Mouse (Mus musculus) stomach, embryonic 15.5 days (tissue): ENCODE results near the gene Akap13. TPM values are rescaled to one million over a fixed set of nuclear protein-coding genes. Genes with fewer than 3 reads are reported as not detected.

ENCODE experiments used
- ATAC-seq: fragments of 200-750 bp; cut with Nextera tagmentation; 2 replicates; pipeline ENCODE4 v1.8.0; 2017; ENCODE audit warnings: low read depth, moderate number of reproducible peaks, moderate TSS enrichment; ENCODE audit not compliant: insufficient read depth, low FRiP score
- H3K27ac ChIP-seq: fragments of 300-500 bp; sonication (generic); 2 replicates; pipeline ENCODE4 v1.5.1; 2015; ENCODE audit warnings: mild to moderate bottlenecking, inconsistent platforms
- H3K27me3 ChIP-seq: fragments of 300-500 bp; sonication (generic); replicated peaks from 2 replicates; pipeline ENCODE4 v1.6.1; 2015; ENCODE audit warnings: inconsistent platforms
- H3K36me3 ChIP-seq: fragments of 300-500 bp; sonication (generic); 2 replicates; pipeline ENCODE4 v1.6.1; 2015; ENCODE audit warnings: inconsistent platforms
- H3K4me1 ChIP-seq: fragments of 300-500 bp; sonication (generic); 2 replicates; pipeline ENCODE4 v1.6.1; 2015; ENCODE audit warnings: inconsistent platforms
- H3K4me2 ChIP-seq: fragments of 300-500 bp; sonication (generic); 2 replicates; pipeline ENCODE4 v1.6.1; 2015; ENCODE audit warnings: mild to moderate bottlenecking, inconsistent platforms
- H3K4me3 ChIP-seq: fragments of 300-500 bp; sonication (generic); replicated peaks from 2 replicates; pipeline ENCODE4 v1.5.1; 2015; ENCODE audit warnings: inconsistent platforms
- H3K9ac ChIP-seq: fragments of 300-500 bp; sonication (generic); 2 replicates; pipeline ENCODE4 v1.6.1; 2015; ENCODE audit warnings: inconsistent platforms
- H3K9me3 ChIP-seq: fragments of 300-500 bp; sonication (generic); 2 replicates; pipeline ENCODE4 v1.6.1; 2016; ENCODE audit warnings: inconsistent platforms
- WGBS: fragments of 180-500 bp; shearing (Covaris S2); methylation state at CpG from one replicate; pipeline ENCODE4 v1.1.7; 2015; 5-methylcytosine and 5-hydroxymethylcytosine counted together
- polyA plus RNA-seq: library from polyadenylated mRNA; unstranded; fragments of >200 nt; fragmentation: Nextera tagmentation; extraction: Ambion mirVana; gene quantifications from 2 replicates; pipeline ENCODE4 v1.2.1, GENCODE M21; 2015

Gene Akap13
- polyA plus RNA-seq, 1 experiment from 2014 or later: 38.6 TPM

DNA sequence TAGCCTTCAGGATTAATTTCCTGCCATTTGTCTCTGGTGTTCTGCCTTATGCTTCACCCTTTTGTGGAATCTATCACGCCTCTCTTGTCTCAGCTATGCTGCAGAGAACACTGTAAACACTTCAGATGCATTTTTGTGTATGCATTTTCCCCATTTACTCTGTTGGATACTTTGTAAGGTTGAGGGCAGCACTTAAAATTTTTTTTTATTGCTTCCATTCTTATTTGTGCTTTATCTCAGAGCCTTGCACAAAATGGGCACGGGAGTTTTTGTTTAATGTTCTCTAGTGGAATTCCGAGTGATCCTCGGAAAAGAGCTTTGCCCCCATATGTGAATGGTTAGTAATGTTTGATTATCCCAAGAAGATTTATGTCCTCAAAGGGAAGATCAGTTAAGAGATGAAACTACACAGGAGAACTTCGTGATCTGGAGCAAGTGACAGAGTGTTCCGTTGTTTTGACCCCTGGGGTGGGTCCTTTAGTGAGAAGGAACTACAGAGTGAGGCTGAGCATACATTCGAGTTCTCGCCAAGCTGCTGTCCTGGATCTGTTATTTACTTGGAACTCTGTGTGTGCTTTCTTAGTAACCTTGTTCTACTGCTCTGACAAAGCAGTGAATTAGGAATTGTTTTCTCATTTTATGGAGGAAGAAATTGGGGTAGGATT lies 97.8 kb downstream of the Akap13 start:
- Histone ChIP-seq H3K4me3 (no peak overlapping the region), H3K4me1 (peaks cover 30% of the 10 kb centered on the region), H3K9me3 (no peaks in the 10 kb centered on the region), H3K4me2 (no peak overlapping the region), H3K36me3 (0 out of 2 replicates have a peak, but pooled peaks cover under 1% of the 10 kb centered on the region), H3K27ac (peak overlapping the region; percentile 42; the same call in 1 of the 2 replicates), H3K27me3 (no peaks in the 10 kb centered on the region), H3K9ac (no peak overlapping the region)
- ATAC-seq: no peak
- 42% methylated on average over 8 of the region's 8 CpGs for WGBS

DNA sequence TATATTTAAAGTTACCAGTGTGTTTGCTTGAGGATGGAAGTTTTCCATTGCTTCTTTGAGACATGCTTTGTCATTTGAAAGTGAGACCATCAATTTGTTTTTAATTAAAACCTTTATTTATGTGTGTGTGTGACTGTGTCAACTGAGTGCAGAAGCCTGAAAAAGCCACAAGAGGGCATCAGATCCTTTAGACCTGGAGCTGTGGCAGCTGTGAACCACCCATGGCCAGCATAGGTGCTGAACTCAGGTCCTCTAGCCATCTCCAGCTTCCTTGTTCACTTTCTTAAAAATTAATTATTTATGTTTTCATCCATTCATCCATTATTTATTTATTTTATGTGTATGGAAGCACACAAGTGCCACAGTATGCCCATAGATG lies 98.3 kb downstream of the Akap13 start:
- Histone ChIP-seq H3K4me1 (peaks cover 36% of the 10 kb centered on the region), H3K27ac (peak overlapping the region; percentile 42; the same call in 1 of the 2 replicates)
- no peak for ATAC-seq

DNA sequence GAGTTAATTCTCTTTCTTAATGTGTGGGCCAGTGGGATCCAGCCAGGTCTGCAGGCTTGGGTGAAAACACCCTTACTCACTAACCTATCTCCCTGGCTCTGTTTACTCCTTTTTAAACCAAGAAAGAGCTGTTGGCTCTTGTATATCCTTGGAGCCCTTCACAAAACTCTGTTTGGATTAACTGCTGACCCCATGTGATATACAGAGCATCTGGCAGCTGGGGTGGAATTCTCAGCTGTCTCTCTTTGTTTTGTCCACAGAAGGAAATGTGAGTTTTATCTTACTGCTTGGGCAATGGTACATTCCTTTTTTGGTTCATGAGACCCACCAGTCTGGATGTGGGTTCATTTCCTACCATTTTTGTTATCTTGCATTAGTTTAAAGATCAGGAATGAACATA lies 98.7 kb downstream of the Akap13 start:
- Histone ChIP-seq H3K4me2 (no peak overlapping the region), H3K36me3 (no peaks in the 10 kb centered on the region), H3K27me3 (no peaks in the 10 kb centered on the region), H3K9me3 (no peaks in the 10 kb centered on the region), H3K4me3 (no peak overlapping the region), H3K4me1 (peaks cover 39% of the 10 kb centered on the region), H3K9ac (no peak overlapping the region), H3K27ac (peak overlapping the region; percentile 42; the same call in 1 of the 2 replicates)
- ATAC-seq: peak; percentile 43; the same call in 1 of the 2 replicates

More for the DNA sequence above, 98.3 kb downstream of the Akap13 start:
- H3K4me3 ChIP-seq: no peak overlapping the region
- H3K27me3 ChIP-seq: no peaks in the 10 kb centered on the region
- no peak overlapping the region for H3K4me2 ChIP-seq
- no peaks in the 10 kb centered on the region for H3K9me3 ChIP-seq
- no peak overlapping the region for H3K9ac ChIP-seq
- no peaks in the 10 kb centered on the region for H3K36me3 ChIP-seq

DNA sequence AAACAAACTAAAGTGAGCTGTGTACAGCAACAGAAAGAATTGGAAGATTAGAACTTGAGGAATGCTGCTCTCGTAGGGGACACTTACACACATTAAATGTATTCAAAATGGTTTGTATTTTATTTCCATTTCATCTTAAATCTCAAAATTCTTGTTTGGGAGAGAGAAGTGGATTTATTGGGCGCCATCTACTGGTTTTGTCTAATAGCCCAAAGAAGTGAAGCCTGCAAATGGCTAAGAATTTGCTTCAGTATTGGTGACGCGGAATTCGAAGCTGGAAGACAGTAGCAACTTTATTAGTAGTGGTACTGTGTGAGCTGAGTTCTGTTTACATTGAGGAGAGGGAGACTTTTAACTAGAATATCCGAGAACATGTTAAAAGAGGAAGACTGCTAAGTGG lies 100.6 kb downstream of the Akap13 start:
- no peak for ATAC-seq
- Histone ChIP-seq H3K27ac (no peak overlapping the region), H3K4me2 (no peak overlapping the region), H3K4me1 (peaks cover 40% of the 10 kb centered on the region), H3K36me3 (no peaks in the 10 kb centered on the region), H3K9me3 (no peaks in the 10 kb centered on the region), H3K4me3 (no peak overlapping the region), H3K9ac (no peak overlapping the region), H3K27me3 (no peaks in the 10 kb centered on the region)
- 42% methylated on average over 6 of the region's 6 CpGs for WGBS

DNA sequence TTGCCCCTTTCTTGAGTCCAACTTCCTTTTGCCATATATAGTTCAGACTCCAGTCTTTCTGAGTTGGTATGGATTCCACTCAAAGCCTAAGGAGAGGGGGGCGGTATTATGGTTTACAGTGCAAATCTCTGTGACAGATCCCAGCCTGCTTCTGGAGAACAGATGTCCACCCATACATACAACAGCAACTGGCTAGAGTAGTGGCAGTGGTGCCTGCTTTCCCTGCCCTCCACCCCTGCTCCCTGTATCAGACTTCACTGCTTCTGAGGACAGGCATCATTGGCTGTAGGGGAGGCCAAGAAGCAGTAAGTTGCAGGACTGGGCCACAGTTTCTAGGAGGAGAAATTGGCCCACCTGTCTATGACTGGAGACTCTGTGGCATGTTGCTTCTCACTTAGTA lies 102.9 kb downstream of the Akap13 start:
- no peak overlapping the region for H3K4me2 ChIP-seq
- 52% methylated on average over 1 of the region's 1 CpGs for WGBS
- no peak overlapping the region for H3K4me3 ChIP-seq
- peak overlapping the region; percentile 67 for H3K27ac ChIP-seq
- H3K36me3 ChIP-seq: no peaks in the 10 kb centered on the region
- no peak for ATAC-seq
- no peaks in the 10 kb centered on the region for H3K27me3 ChIP-seq
- no peaks in the 10 kb centered on the region for H3K9me3 ChIP-seq
- peaks cover 40% of the 10 kb centered on the region for H3K4me1 ChIP-seq
- H3K9ac ChIP-seq: no peak overlapping the region

DNA sequence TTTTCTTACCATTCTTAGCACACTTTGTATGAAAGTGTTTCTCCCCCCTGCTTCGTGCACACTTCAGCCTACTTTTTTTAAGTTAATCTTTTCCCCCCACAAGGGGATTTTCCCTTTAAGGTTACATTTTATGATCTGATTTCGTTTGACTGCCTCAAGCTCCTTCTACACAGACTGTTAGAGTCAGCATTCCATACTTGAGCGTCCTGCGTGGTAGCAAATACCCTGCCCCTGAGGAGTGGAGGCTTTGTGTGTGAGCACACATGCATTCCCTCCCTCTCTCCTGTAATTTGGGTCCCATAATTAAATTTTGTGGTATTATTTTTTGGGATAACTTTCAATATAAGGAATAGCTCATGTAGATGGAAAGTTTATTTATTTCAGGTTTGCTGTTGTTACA lies 103.8 kb downstream of the Akap13 start:
- Histone ChIP-seq H3K36me3 (no peaks in the 10 kb centered on the region), H3K4me1 (peaks cover 35% of the 10 kb centered on the region), H3K9ac (no peak overlapping the region), H3K27me3 (no peaks in the 10 kb centered on the region), H3K4me2 (no peak overlapping the region), H3K9me3 (no peaks in the 10 kb centered on the region), H3K4me3 (no peak overlapping the region), H3K27ac (peak overlapping the region; percentile 67; the same call in 1 of the 2 replicates)
- 32% methylated on average over 4 of the region's 4 CpGs for WGBS
- no peak for ATAC-seq

DNA sequence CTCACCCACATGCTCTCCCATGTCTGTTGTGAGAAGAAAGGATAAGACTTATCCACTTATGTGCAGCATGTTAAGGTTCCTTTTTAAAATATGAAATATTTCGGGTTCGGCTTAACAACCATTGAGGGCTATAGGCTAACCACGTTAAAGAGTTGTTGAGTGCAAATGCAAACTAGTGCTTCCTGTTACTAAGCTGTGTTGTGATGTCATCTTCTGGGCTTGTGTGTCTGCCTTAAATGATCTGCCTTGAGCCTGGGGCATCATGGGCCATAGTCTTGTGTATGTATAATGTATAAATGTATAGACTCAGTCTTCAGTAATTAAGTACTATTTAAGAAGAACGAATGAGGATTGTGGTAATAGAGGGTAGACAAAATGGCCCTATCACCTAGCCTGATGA lies 104.6 kb downstream of the Akap13 start:
- ATAC-seq: no peak
- no peak overlapping the region for H3K4me3 ChIP-seq
- 85% methylated on average over 4 of the region's 4 CpGs for WGBS
- no peak overlapping the region for H3K4me2 ChIP-seq
- H3K27me3 ChIP-seq: no peaks in the 10 kb centered on the region
- no peak overlapping the region for H3K27ac ChIP-seq
- H3K9ac ChIP-seq: no peak overlapping the region
- H3K9me3 ChIP-seq: no peaks in the 10 kb centered on the region
- H3K4me1 ChIP-seq: peaks cover 34% of the 10 kb centered on the region
- no peaks in the 10 kb centered on the region for H3K36me3 ChIP-seq

DNA sequence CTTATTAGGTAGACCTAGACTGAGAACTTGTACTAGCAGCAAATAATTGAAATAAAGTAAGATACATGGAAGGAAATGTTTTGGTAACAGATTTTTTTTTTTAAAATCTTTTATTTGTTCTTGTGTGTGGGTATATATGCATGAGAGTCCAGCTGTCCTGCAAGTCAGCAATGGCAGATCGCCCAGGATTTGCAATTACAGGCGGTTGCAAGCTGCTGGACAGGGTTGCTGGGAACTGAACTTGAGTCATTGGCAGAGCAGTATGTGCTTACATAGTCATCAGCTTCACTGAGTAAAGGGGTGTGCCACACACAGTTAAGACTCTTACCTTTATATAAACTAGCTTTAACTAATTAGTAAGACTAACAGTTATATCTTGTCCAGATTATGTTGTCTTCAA lies 105.2 kb downstream of the Akap13 start:
- Histone ChIP-seq H3K4me3 (no peak overlapping the region), H3K4me1 (peaks cover 29% of the 10 kb centered on the region), H3K4me2 (no peak overlapping the region), H3K27me3 (no peaks in the 10 kb centered on the region), H3K27ac (no peak overlapping the region), H3K9ac (no peak overlapping the region), H3K36me3 (no peaks in the 10 kb centered on the region), H3K9me3 (no peaks in the 10 kb centered on the region)
- ATAC-seq: no peak
- 89% methylated on average over 2 of the region's 2 CpGs for WGBS

DNA sequence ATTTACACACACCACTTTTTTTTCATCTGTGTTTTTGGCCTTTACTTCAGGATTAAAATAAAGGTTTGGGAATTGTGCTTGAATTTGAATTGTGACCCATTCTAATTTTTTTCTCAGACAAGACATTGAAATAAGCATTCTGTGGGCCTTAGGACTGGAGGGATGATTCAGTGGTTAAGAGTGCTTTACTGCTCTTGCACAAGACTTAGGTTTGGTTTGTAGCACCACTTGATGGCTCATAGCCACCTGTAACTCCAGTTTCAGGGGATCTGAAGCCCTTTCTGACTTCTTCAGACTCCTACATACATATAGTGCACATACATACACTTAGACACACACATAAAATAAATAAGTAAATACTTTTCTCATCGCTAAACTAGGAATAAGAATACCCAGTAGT lies 105.8 kb downstream of the Akap13 start:
- Histone ChIP-seq H3K27ac (no peak overlapping the region), H3K9ac (no peak overlapping the region), H3K4me2 (no peak overlapping the region), H3K36me3 (no peaks in the 10 kb centered on the region), H3K4me1 (peaks cover 24% of the 10 kb centered on the region), H3K9me3 (no peaks in the 10 kb centered on the region), H3K27me3 (no peaks in the 10 kb centered on the region), H3K4me3 (no peak overlapping the region)
- ATAC-seq: no peak
- 93% methylated on average over 1 of the region's 1 CpGs for WGBS

DNA sequence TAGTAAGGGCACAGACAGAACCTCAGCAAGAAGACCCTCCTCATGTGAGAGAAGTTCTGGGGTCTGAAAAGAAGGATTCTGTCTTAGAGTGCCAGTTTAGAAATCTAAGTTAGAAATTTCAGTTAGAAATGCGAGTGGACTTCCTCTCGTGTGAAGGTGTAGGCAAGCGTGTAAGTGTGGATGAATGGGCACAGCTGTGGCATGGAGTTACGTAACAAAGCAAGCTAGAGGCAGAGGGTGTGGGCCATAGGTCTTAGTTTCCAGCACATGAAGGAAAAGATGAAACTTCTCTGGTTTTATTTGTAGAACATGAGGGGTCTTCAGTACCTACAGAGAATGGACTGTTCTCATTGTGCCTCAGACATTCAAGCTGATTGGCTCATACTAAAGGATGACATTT lies 112.9 kb downstream of the Akap13 start:
- H3K9me3 ChIP-seq: no peaks in the 10 kb centered on the region
- 82% methylated on average over 4 of the region's 4 CpGs for WGBS
- no peaks in the 10 kb centered on the region for H3K36me3 ChIP-seq
- H3K4me2 ChIP-seq: no peak overlapping the region
- no peak overlapping the region for H3K4me3 ChIP-seq
- H3K4me1 ChIP-seq: no peaks in the 10 kb centered on the region
- H3K27me3 ChIP-seq: no peaks in the 10 kb centered on the region
- no peak overlapping the region for H3K9ac ChIP-seq
- ATAC-seq: no peak
- no peak overlapping the region for H3K27ac ChIP-seq

DNA sequence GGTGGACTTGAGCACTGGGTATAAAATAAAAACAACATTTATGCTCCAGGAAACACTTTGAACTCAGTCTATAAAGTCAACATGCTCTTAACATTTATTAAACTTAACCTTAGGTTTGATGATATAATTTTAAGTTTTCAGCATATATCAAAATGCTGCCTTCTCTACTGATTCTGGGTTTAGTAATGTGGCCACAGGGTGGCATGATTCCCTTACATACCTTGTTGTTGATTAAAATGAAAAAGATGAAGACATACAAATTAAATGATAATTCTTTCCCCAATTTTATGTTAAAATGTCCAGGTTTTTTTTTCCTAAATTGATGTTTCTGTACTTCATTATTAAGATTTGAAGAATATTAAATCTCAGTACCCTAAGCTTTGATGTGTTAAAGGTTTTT lies 113.5 kb downstream of the Akap13 start:
- Histone ChIP-seq H3K9me3 (no peaks in the 10 kb centered on the region), H3K4me2 (no peak overlapping the region)
- ATAC-seq: no peak

DNA sequence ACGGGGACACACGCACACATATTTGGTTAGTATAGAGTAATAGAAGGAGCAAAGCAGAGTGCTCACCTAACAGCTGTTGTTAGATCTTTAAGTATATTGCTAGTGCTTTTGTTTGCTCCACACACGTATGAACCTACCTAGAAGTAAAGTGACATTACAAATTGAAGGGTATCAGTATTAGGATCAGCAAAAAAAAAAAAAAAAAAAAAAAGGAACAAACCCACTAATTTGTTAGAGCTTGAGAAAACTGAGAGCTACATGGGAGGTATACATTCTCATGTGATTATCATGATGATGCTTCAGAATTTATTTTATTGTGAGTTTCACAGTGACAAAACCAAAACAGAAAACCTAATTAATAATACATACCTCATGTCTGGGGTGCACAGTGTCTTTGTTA lies 114.9 kb downstream of the Akap13 start:
- Histone ChIP-seq H3K9me3 (no peaks in the 10 kb centered on the region), H3K4me2 (no peak overlapping the region), H3K4me3 (no peak overlapping the region), H3K9ac (no peak overlapping the region), H3K4me1 (peaks cover 5% of the 10 kb centered on the region; the same call in 1 of the 2 replicates), H3K27ac (no peak overlapping the region), H3K36me3 (no peaks in the 10 kb centered on the region), H3K27me3 (no peaks in the 10 kb centered on the region)
- WGBS: 87% methylated on average over 3 of the region's 3 CpGs
- no peak for ATAC-seq

More for the DNA sequence above, 113.5 kb downstream of the Akap13 start:
- H3K36me3 ChIP-seq: no peaks in the 10 kb centered on the region
- no peak overlapping the region for H3K9ac ChIP-seq
- H3K4me1 ChIP-seq: no peaks in the 10 kb centered on the region
- H3K27me3 ChIP-seq: no peaks in the 10 kb centered on the region
- no peak overlapping the region for H3K4me3 ChIP-seq
- no peak overlapping the region for H3K27ac ChIP-seq

DNA sequence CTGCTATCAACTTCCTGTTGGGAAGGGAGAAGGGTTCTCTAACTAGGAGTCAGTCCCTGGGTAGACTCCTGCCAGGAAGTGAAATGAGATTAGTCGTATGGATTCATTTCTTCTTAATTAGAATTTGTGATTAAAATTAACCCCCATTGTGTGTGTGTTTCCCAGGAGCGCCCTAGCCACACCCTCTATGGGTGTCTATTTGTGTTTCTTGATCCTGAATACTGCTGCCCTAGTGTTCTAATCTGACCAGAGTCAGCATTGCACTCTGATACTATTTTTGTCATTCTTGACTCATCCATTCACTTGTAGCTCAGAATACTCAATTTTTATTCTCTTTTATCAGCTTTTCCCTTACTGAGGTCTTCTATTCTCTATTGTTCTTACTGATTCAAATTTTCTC lies 115.7 kb downstream of the Akap13 start:
- WGBS: 77% methylated on average over 2 of the region's 2 CpGs

More for the DNA sequence above, 115.7 kb downstream of the Akap13 start:
- Histone ChIP-seq H3K36me3 (no peaks in the 10 kb centered on the region), H3K27ac (no peak overlapping the region), H3K27me3 (no peaks in the 10 kb centered on the region), H3K4me2 (no peak overlapping the region), H3K9ac (no peak overlapping the region), H3K4me1 (peaks cover 11% of the 10 kb centered on the region), H3K4me3 (no peak overlapping the region), H3K9me3 (no peaks in the 10 kb centered on the region)
- ATAC-seq: no peak
